Mouse (Mus musculus) cerebellum, adult 11-12 months (tissue): Measurements from ENCODE around the gene Macrod1.
"Not testable (repeated sequence)": the region's sequence is repeated elsewhere in the genome, so short reads cannot be mapped to it uniquely, and the experiment has no call there.

Experiments used
- DNase-seq: peaks from one replicate; pipeline ENCODE4 v3.0.0; 2022

The Macrod1 gene

DNA sequence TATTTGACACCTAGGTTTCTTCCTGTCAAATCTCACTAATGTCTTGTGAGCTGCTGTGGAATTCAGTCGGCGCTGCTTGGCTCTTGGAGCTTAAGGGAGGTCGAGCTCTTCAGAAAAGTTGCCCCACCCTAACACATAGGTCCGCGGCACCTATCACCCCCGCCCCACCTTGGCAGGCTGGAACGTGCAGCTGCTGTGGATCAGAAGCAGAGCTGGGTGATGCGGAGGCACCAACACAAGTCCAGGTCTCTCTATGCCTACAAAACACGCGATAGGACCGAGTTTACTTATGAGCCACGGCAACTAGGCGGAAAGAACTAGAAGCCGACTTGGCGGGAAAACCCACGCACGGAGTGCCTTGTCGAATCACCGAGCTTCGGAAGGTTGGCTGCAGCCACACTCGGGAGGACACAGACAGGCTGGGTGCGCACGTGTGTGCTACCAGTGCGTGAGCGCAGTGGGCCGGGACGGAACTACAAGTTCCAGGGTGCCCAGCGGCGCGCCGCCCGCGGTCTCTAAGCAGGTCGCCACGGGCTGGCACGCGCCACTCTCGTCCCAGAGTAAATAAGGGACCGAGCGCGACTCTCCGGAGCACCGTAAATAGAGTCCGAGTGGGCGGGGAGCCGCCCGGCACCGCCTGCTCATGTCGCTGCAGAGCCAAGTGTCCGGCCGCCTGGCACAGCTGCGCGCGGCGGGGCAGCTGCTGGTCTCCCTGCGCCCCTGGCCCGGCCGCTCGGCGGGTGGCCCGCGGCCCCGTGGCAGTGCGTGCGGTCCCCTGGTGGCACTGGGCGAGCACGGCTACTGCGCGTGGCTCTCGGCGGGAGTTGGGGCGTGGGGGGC, at the start of gene Macrod1:
Gene Macrod1 (plus strand): TSS at position 563 of the 840 bp plus-strand sequence.
- peak; percentile 82 for DNase-seq

- no peak for DNase-seq
These were observed 49.6 kb upstream of the Macrod1 start for GRCm38 (mm10) chr19:7006892-7007593.

- DNase-seq: no peak
These were observed 44.2 kb upstream of the Macrod1 start for GRCm38 (mm10) chr19:7012426-7012825.

DNA sequence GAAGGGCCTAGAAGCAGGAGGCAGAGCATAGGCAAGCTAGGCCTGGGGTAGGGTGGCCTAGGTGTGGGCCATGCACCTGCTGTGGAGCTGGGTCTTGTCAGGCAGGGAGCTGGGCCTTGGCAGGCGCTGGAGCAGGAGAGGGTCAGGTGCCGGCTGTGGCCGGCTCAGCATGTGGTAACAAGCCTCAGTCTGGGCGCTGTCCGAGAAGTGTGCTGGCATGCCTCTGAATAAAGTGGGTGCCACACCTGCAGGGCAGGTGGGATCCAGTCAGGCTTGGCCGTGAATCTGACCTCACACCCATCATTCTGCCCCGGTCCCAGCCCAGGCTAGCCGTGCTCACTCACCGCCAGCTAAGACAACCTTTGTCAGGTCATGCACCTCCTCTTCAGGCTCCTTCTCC, 42.6 kb upstream of the Macrod1 start:
- no peak for DNase-seq

GRCm38 (mm10) chr19:7014481-7015135, 42.0 kb upstream of the Macrod1 start:
- DNase-seq: no peak

DNA sequence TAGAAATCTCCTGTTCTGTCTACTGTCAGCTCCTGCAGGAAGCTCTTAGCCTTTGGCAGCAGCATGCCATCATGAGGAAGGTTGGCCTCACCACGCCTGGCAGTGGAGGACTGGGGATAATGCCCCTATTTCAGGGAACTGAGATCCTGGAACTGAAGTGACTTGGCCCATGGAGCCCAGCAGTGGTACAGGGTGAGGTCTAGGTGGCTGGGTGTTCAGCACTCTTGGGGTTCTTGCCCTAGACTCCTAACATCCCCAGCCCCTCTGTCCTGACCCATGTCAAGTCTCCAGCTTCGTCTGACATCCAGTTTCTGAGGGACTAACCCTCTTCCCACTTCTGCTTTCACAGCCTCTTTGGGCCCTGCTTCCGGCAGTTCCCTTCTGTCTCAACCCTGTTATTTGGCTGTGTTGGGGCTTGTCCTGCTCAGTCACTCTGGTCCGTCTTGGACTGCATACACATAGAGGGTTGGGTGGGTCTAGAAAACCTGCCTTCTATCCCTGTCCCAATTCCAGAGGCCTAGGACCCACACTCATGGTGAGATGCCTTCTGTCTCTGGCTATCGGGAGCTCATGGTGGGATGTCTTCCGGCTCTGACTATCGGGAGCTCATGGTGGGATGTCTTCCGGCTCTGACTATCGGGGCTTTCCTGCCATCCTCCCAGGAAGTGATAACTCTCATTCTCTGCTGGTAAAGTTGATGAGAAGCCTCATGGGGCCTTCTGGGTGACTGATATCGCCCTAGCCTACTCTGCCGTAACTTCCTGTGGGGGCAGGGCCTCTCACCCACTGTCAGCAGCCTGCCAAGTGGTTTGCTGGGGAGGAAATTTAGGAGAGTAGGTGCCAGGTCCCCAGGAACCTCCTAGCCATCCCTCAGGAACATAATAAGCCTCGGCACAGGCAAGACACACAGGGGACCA, 38.8 kb upstream of the Macrod1 start:
- no peak for DNase-seq

- DNase-seq: no peak
These were observed 38.1 kb upstream of the Macrod1 start for GRCm38 (mm10) chr19:7018546-7018945.

GRCm38 (mm10) chr19:7019191-7019590, 37.4 kb upstream of the Macrod1 start, which contains the start of gene Fermt3:
TSS of gene Fermt3 (minus strand) at chr19:7019469.
- DNase-seq: no peak

DNA sequence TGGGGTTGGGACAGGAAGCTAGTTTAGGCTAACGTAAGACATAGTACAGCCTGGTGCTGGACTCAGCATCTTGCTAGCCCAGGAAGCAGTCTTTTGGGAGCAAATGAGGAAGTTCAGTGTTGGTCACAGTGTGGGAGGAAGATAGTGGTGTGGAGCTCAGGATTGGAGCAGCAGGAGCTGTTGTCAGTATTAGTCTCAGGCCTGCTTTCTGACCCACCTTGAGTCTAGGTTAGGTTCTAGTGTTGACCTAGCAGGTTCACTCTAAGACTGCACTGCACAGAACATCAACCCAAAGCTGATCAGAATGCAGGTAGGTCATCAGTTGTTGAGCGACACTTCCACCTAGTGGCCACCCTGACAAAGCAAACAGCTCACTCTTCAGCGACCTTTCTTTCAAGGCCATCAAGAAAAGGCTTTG, 36.4 kb upstream of the Macrod1 start:
- DNase-seq: peak; percentile 47

GRCm38 (mm10) chr19:7029531-7029930, 27.1 kb upstream of the Macrod1 start:
- no peak for DNase-seq

GRCm38 (mm10) chr19:7034006-7034405, 22.6 kb upstream of the Macrod1 start:
- no peak for DNase-seq

DNA sequence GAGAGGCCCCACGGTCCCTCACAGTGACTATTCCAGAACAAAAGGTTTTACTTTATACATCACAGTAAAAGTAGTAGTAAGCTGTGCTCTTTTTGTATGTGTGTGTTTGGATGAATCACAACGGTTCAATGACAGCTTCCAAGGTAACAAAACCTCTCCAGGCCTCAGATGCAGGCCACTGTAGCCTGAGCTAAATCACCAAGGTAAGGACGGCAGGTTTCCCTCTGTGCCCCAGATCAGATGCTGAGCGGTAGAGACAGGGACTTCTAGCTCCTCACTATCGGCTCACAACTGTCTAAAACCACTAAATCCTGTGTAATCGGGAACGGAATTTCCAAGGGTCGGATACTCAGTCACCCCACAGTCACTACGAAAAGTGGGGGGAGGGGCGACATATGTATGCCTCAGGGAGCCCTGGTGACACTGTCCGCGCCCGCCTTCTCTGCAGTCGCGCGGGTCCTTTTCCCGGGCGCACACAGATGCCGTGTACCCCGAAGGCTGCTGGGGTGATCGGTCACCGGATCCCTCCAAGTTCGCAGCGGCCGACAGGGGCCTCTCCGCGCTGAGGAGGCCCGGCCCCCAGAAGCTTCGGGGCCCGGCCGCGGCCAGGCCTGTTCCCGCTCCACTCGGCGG, 17.4 kb upstream of the Macrod1 start:
- peak; percentile 70 for DNase-seq

- DNase-seq: peak; percentile 100
These were observed 16.6 kb upstream of the Macrod1 start, which contains the start of gene Stip1 for GRCm38 (mm10) chr19:7039841-7040636. TSS of gene Stip1 (minus strand) at chr19:7039967.

GRCm38 (mm10) chr19:7040637-7041130, 15.9 kb upstream of the Macrod1 start:
- DNase-seq: no peak

DNA sequence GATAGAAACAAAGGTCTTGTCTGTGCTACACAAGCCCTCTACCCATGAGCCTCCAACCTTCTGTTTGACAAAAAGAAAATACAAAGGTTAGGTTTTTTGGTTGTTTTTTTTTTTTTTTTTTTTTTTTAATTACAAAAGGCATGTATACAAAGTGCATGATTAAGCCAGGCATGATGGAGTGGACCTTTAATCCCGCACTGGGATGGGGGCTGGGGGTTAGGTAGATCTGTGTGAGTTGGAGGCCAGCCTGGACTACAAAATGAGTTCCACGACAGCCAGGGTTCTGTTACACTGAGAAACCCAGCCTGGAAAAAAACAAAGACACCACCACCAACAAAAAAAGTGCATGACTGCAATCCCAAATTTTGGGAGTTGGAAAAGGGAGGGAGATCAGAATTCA, 15.4 kb upstream of the Macrod1 start:
- DNase-seq: no peak

DNA sequence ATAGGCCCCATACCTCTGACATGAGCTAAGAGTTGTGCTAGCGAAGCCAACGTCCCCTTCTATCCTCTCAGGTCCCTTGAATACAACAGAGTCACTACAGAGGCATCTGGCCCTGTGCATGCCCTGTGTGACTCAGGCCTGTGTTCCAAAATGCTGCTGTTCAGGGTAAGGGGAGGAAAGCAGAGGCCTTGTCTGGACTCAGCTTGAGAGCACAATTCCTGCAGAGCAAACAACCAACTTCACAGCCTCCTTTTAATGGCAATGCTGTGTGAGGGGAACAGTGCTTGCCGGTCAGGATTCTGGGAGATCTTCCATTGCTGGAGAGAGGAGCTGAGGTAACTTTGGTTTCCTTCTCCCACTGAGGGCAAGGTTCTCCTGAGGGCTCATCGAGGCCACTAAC, 12.3 kb upstream of the Macrod1 start:
- DNase-seq: no peak

GRCm38 (mm10) chr19:7044706-7045105, 11.9 kb upstream of the Macrod1 start:
- DNase-seq: no peak

GRCm38 (mm10) chr19:7053382-7053781, 3.2 kb upstream of the Macrod1 start:
- DNase-seq: not testable (repeated sequence)

GRCm38 (mm10) chr19:7054772-7055171, 1.8 kb upstream of the Macrod1 start:
- DNase-seq: no peak

GRCm38 (mm10) chr19:7055173-7055572, 1.4 kb upstream of the Macrod1 start:
- no peak for DNase-seq
